Mouse (Mus musculus) testis, adult 2 months (tissue): ENCODE measurements around the gene Olfr1394.

Experiments used
- CTCF ChIP-seq: fragments of 200-500 bp; IDR thresholded peaks from 2 replicates; pipeline ENCODE4 v1.5.1; 2012; ENCODE audit warnings: low read depth, mild to moderate bottlenecking, inconsistent platforms, low read length, moderate library complexity; ENCODE audit not compliant: control insufficient read depth, insufficient read depth, insufficient replicate concordance
- POLR2A ChIP-seq: fragments of 200-500 bp; IDR thresholded peaks from 2 replicates; pipeline ENCODE4 v1.6.1; 2012; ENCODE audit warnings: low read depth, mild to moderate bottlenecking, inconsistent platforms, low read length, moderate library complexity; ENCODE audit not compliant: control insufficient read depth

GRCm38 (mm10) chr11:49108833-49109232 lies 45.3 kb upstream of the Olfr1394 start:
- TF ChIP-seq CTCF (peak; percentile 1; the same call in 1 of the 2 replicates), POLR2A (no peak)
